Mouse (Mus musculus): ENCODE data around the gene Gm10447. TPM values are rescaled to one million over a fixed set of nuclear protein-coding genes. Genes with fewer than 3 reads are reported as not detected.
"Not testable (repeated sequence)": the region's sequence is repeated elsewhere in the genome, so short reads cannot be mapped to it uniquely, and the experiment has no call there.

The Gm10447 gene
- polyA plus RNA-seq, 2 experiments from 2014 or later, result not detected

DNA sequence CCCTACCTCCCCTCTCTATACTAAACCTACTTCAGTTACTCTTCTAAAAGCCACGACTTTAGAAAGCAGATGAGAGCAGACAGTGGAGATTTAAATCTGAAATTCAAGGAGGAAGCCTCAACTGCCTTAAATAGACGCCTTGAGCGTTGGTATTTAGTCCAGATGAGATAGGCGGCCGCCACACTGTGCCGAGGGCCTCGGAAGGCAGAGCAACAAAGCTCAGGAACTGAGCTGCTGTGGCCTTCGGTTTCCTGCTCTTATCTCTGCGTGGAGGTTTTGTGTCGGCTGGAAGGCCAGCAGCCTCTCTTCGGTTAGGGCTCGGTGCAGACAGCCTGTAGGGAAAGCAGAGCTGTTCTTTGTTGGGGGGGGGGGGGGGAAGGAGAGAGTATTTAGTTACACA lies 15.0 kb downstream of the Gm10447 start:
- ATAC-seq, result peak; percentile 47

DNA sequence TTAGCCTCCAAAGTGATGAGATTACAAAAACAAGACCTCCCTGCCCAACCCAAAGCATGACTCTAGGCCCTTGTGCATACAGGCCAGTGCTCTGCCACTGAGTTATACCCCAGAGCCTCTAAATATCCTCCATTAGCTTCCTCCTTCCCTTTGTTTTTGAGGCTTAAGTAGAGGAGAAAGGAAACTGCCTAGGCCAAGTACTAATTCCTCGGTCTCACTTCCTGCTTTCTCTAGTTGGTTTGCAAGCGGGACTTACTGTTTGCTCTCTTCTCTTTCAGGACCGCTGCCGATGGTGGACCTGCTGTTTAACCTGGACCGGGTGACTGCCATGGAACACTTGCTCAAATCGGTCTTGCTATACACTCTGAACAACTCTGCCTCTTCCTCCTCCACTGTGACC lies 20.6 kb downstream of the Gm10447 start:
- ATAC-seq, result no peak

DNA sequence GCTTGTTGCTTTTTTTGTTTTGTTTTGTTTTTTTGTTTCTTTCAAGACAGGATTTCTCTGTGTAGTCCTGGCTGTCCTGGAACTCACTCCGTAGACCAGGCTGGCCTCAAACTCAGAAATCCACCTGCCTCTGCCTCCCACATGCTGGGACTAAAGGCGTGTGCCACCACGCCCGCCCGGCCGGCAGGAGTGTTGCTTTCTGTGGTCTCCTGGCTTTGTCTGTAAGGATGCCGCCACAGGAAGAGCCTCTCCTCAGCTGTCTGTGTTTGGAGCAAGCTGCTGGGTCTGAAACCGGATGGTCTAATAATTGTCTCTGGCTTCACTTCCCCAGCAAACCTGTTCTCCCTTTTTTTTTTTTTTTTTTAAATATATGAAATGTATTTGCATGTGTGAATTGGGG lies 21.4 kb downstream of the Gm10447 start:
- no peak for ATAC-seq

DNA sequence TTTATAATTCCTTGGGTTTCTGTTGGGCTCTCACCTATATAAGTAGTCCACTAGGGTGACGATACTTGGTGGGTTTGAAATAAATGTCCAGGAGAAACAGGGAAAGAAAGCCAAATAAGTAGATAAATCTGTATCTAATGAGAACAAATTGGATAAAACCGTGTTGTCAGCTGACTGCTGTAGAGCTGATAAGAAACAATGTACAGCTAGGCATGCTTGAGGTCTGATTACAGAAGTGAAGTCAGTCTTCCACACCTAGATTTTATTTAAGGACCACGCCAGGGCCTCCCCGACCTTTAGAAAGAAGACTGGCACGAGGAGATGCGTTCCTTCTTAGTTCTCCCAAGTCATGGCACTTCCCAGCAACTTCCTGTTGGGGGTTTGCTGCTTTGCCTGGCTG lies 23.9 kb downstream of the Gm10447 start:
- no peak for ATAC-seq

DNA sequence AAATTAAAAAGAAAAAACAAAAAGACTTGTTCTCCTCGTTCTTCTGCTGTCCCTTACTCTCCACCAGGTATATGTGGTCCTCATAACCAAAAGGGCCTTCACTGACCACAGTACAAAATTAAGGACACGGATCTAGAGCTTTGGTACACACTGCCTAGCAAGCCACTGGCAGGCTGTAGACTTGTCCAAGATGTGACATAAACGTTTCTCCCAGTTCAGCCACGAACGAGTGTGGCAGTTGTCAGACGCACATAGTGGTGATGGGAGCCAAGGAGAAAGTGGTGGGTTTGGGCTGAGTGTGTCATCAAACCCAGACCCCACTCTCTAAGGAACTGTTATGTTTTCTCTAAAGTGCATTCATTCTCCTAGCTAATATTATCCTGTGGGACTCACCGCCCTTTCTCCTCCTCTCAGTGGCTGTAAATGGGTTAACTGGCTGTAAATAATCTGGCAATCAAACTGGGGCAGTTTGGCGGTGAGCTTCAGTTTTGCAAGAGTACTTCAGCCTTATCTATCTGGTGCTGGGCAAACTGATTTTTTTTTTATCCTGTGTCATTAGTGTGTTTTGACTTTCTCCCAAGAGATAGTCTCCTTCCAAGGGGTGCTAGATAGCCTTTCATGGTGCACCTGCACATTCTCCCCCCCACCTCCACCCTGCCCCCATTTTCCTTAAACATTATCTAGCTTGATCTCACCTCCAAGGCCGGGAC lies 25.4 kb downstream of the Gm10447 start:
- no peak for ATAC-seq

DNA sequence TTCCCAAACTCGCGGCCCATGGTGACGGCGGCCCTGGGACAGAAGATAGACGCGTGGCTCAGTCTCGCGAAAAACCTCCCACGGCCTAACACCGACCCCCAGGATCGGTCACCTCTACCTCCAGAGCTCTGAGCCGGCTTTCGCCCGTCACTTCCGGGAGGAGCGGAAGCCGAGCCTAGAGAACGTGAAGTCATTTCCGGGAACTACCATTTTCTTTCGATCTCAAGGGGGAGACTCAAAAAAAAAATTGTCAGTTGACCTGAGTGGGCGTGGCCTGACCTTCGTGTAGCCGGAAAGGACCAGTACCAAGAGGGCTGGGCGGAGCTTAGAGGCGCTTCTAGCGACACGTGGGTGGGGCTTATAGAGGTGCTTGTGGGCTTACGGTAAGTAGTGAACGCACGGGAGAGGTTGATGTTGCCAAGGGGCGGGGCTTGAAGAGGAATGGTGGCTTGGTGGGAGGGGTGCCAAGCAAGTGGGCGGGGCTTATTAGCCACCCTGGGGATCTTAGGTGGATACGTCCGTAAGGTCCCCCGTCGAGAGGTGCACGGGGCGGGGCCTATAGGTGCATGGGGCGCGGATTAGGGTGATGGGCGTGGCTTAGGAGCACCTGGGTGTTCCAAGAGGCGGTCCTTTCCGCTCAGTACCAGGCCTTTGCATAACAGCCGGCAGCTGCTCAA lies 26.1 kb downstream of the Gm10447 start, which contains the start of the genes Uqcrq and Gdf9:
Uqcrq (minus strand) TSS at position 162 of the 677 bp plus-strand sequence.
Gdf9 (plus strand) TSS at position 354 of the 677 bp plus-strand sequence.
- peak; percentile 90 for ATAC-seq

DNA sequence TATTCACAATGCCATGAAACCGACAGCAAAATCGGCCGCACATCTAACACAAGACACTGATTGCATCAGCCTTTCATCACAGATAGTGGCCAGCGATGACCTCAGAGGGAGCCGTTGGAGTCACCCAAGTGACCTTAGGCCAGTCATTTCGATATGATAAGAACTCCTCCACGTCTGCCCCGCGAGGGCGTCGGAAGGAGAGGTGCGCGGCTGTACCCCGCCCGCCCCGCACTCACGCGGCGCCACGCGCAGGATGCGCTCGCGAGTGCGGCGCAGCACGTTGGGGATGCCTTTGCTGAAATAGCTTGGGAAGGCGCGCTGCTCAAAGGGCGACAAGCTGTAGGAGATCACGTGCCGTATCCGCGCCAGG lies 26.6 kb downstream of the Gm10447 start:
- peak; percentile 38 for ATAC-seq

DNA sequence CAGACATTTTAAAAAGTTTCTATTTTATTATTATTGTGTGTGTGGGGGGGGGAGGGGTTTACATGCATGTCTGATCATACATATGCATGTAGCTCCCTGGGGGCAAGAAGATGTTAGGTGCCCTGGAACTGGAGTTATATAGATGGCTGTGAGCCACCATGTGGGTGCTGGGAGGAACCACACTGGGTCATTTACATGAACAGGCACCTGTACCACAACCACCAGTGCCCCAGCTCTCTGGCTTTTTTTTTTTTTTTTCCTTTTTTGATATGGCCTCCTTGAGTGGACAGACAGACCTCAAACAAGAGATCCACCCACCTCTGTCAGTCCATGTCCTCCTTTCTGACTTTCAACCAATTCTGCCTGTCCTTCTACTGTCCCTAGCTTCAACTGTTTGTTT lies 27.7 kb downstream of the Gm10447 start:
- ATAC-seq, result no peak

DNA sequence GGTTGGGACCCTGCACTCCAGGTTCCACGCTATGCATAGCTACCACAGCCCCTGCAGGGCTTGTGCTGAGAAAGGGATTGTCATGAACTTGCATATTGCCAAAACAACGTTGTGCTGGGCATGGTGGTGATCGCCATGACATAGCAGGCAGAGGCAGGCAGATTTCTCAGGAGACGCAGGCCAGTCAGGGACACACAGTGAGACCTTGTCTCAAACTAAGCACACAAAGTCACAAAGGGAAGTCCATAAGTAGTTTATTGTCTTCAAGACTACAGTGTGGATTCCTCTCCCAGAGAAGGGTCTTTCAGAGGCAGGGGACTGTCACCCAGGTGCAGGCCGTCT lies 28.2 kb downstream of the Gm10447 start:
- ATAC-seq, result no peak

DNA sequence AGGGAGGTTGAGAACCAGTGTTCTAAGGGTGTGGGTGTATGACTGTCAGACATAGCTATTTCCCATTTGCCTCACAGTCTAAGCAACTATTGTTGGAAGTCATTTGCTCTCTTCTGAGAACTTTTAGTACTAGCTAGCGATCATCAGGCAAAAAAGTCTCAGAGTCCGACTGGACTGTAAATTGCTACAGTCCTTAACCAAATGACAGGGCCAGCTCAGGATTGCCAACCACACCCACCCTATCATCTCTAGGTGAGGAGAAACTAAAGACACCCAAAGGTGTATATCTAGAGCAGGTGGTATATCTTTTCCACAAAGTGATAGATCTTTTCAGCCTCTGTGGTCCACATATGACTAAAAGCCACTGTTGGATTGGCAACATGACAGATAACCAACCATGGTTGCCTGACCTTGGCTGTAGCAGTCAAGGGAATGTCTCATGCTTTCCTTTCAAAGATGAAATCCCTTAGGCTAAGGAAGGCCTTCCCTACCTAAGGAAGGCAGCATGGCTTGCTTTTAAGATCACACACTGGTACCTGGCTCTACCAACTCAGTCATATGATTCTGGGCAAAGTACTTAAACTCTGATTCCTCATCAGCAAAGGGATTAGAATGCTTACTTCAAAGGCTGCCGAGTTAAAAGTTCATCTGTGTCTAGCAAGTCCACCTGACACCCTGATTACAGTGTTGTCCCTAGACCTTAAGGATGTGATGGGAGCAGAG lies 28.8 kb downstream of the Gm10447 start:
- ATAC-seq, result no peak

DNA sequence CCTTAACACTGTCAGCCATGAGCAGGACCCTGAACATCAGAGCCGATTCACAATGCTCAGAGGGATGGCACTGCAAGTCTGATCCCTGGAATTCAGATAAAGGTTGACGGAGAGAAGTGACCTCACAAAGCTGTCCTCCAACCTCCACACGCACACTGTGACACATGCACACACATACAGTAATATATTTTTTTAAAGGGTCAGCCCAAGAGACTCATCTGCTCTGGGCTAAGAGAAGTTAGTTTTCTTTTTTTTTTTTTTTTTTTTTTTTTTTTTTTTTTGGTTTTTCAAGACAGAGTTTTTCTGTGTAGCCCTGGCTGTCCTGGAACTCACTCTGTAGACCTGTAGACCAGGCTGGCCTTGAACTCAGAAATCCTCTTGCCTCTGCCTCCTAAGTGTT lies 30.0 kb downstream of the Gm10447 start:
- ATAC-seq, result not testable (repeated sequence)

DNA sequence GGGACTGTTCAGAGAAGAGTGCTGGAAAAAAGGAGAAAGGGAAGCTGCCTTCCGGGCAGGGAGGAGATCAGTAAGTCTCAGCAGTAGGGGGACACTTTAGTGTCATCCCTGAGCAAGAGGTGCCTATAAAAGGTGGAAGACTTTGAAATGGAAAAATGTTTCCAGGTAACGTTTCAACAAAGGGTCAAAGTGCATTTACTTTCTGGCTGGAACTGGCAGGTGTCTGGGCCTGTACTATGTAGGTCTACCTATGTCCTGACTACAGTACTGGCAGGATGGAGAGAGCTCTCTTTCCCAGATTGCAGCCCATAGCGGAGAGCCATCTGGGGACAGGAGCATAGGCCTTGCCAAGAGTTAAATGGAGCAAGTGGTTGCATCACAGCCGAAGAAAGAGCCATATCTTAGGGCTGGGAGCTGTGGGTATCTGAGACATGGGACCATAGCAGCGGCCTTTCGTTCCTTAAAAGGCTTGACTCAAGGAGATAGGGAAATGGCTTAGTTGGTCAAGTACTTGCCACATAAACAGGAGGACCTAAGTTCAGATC lies 31.1 kb downstream of the Gm10447 start:
- ATAC-seq, result no peak

DNA sequence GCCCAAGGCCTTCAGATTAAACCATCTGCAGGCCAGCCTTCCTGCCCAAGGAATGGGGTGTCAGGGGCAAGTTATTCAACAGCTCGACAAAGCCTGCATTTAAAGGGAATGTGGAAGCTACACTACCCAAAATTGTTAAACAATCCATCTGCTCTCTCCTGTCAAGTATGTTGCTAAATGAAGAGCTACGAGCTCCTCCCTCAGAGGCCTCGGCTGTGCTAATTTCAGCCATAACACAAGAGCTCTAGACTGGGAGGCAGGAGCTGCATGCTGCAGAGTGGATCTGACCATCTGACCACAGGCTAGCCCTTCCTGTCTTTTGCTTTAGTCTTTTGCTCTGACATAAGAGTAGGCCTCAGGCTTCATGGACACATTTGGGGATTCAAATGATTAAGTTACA lies 31.7 kb downstream of the Gm10447 start:
- ATAC-seq, result no peak

DNA sequence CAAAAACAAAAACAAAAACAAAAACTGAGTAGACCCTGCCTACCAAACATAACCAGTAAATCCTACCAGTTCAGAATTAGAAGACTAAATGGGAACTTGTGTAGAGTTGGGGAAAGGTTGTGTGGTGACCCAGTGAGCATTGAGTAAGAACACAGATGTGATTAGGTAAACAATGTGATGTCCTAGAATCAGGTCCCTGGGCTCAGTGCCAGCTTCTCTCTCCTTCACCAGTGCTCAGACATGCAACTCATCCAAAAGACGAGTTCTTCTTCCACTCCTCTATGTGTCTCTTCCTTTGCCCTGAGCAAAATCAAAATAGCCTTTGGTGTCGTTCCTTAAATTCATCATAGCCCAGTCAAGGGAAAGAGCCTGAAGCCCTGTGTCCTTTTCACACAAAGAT lies 32.1 kb downstream of the Gm10447 start:
- ATAC-seq, result no peak

DNA sequence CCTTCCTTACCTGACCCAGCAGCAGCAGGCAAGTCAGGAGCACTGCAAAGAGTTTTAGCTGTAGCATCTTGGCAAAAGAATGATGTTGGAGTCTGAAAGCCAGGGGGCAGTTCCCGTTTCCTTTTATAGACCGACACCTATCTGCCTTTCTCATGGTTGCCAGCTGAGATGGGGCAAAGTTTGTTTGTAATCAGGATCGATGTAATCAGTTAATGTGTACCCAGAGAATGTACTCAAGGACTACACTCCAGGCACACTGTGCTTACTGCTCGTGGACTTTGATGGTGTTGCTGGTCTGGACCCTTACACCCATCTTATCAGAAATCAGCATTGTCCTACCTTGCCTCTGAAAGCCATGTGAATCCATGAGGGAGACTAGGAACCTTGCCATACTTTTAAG lies 33.9 kb downstream of the Gm10447 start, which contains the start of gene Leap2:
Leap2 (minus strand) TSS at position 135 of the 400 bp plus-strand sequence.
- no peak for ATAC-seq

DNA sequence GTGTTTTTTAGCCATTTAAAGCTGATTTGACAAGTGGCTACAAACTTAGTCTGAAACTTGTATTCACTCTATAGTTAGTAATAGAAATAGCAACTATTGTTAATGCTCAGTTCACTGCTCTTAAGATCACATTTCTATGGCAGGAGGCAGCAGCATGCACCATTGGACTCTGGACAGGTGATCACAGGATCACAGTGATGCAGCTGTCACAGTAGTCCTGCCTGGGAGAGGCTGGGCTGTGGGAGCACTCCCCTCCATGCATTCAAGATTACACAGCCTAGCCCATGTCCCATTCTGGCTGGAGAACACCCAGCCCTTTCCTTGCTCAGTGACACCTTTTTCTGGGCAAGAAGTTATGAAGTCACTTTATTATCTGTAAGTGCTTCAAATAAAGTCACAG lies 38.9 kb downstream of the Gm10447 start:
- no peak for ATAC-seq

DNA sequence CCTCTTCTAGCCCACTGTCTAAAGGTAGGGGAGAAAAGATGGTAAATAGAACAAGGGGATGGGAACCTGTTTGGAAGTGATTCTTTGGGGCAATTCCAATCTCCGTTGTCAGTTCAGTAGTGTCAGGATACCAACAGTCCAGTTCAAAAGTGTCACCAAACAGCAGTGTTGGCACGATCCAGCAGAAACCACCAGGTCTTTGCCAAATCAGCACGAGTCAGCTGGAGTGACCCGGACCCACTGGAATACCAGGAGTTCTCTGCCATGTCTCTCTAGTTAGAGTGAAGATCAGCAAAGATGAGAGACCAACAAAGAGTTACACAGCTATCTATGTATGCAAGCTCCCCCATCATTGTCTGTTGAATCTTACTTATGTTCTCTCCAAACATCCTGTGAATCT lies 43.0 kb downstream of the Gm10447 start:
- ATAC-seq, result no peak

DNA sequence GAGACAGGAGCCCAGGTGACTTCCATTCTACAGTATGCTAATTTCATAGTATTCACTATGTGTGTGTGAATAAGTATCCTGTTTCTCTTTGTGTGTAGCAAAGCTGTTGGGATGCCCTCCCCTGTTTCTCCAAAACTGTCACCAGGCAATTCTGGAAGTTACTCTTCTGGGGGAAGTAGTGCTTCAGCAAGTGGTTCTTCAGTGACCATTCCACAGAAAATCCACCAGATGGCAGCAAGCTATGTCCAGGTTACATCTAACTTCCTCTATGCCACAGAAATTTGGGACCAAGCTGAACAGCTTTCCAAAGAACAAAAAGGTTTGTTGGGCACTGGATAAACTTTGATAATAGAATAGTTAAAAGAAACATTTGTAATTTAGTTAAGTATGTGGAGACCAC lies 45.2 kb downstream of the Gm10447 start:
- ATAC-seq, result no peak

Other genes starting within 250 kb of the Gm10447 start
- gene Hspa4, start 156.7 kb downstream of the Gm10447 start, polyA plus RNA-seq (2017; shearing (Covaris generic)), result 10 to 100 TPM; 21.1 to 37.6 TPM
- 10 to 100 TPM; 24.3 to 28.4 TPM for gene Zcchc10, start 132.4 kb downstream of the Gm10447 start, polyA plus RNA-seq (2017; shearing (Covaris generic))
- 10 to 100 TPM; 17.4 to 18.3 TPM for gene Aff4, start 106.3 kb downstream of the Gm10447 start, polyA plus RNA-seq (2017; shearing (Covaris generic))
- 1 to 10 TPM in 1 of 2 experiments, not detected in 1; 1.1 TPM for gene Leap2, start 33.9 kb downstream of the Gm10447 start, polyA plus RNA-seq (2017; shearing (Covaris generic))
- gene Uqcrq, start 26.3 kb downstream of the Gm10447 start, polyA plus RNA-seq (2017; shearing (Covaris generic)), result 100 to 1,000 TPM; 329 to 366 TPM
- gene Gdf9, start 26.1 kb downstream of the Gm10447 start, polyA plus RNA-seq (2017; shearing (Covaris generic)), result not detected
- not detected for gene Shroom1, start 95 bp upstream of the Gm10447 start, polyA plus RNA-seq (2017; shearing (Covaris generic))
- not detected for gene Gm9837, start 13.4 kb upstream of the Gm10447 start, polyA plus RNA-seq (2017; shearing (Covaris generic))
- not detected for gene Gm9945, start 23.1 kb upstream of the Gm10447 start, polyA plus RNA-seq (2017; shearing (Covaris generic))
- not detected for gene Sowaha, start 23.2 kb upstream of the Gm10447 start, polyA plus RNA-seq (2017; shearing (Covaris generic))
- gene Sept8, start 62.1 kb upstream of the Gm10447 start, polyA plus RNA-seq (2017; shearing (Covaris generic)), result 1 to 10 TPM in 1 of 2 experiments, under 1 TPM in 1; 0.95 to 1.0 TPM
- gene Kif3a, start 110.3 kb upstream of the Gm10447 start, polyA plus RNA-seq (2017; shearing (Covaris generic)), result 1 to 10 TPM; 8.1 to 8.7 TPM
- 1 to 10 TPM; 3.1 to 4.0 TPM for gene Il4, start 161.6 kb upstream of the Gm10447 start, polyA plus RNA-seq (2017; shearing (Covaris generic))
- gene Il13, start 177.6 kb upstream of the Gm10447 start, polyA plus RNA-seq (2017; shearing (Covaris generic)), result not detected